ENCODE assay signal across 8 mouse cellular contexts in genomic region chr4:119966105-119967072, GRCm38 (mm10).
DNase-seq lines count a peak whose midpoint lies in the region; ATAC-seq lines count a peak whose summit lies in the region.

No protein-coding gene starts in this region.

- no peak overlapping the region for H3K9ac ChIP-seq in midbrain, embryonic 13.5 days (replicated peaks)
- no peak overlapping the region for H3K9ac ChIP-seq in liver, embryonic 12.5 days
- no peak overlapping the region for H3K9ac ChIP-seq in forebrain, embryonic 13.5 days

- DNase-seq in midbrain, embryonic 10.5 days (ENCODE audit: low spot score): no peak
- DNase-seq in heart, adult 18-20 months: peak; percentile 48 to 69
- peak; percentile 61 for DNase-seq in right cerebral cortex, postnatal 14 days
- no peak for DNase-seq in spleen, postnatal 10 days (ENCODE audit: low spot score in 2 of 2)
- DNase-seq in urinary bladder, adult 18-20 months (ENCODE audit: low spot score in 2 of 2): no peak

- H3K4me1 ChIP-seq in midbrain, embryonic 10.5 days: peaks cover 30% of the 10 kb centered on the region
- H3K4me1 ChIP-seq in midbrain, embryonic 13.5 days (replicated peaks): peaks cover 30% of the 10 kb centered on the region
- H3K4me1 ChIP-seq in liver, embryonic 12.5 days: peaks cover 3% of the 10 kb centered on the region; the same call in 1 of the 2 replicates
- H3K4me1 ChIP-seq in forebrain, embryonic 13.5 days: peaks cover 44% of the 10 kb centered on the region

- no peak overlapping the region for H3K4me2 ChIP-seq in midbrain, embryonic 13.5 days (replicated peaks)
- H3K4me2 ChIP-seq in liver, embryonic 12.5 days: no peak overlapping the region
- H3K4me2 ChIP-seq in forebrain, embryonic 13.5 days: no peak overlapping the region

- ATAC-seq in midbrain, embryonic 13.5 days: no peak
- ATAC-seq in liver, embryonic 12.5 days: peak; percentile 27; the same call in 1 of the 2 replicates
- ATAC-seq in forebrain, embryonic 13.5 days: no peak

- H3K27me3 ChIP-seq in midbrain, embryonic 10.5 days (ENCODE audit: low read depth, poor library complexity, severe bottlenecking): peaks cover 6% of the 10 kb centered on the region; the same call in 1 of the 2 replicates
- H3K27me3 ChIP-seq in midbrain, embryonic 13.5 days: no peaks in the 10 kb centered on the region
- 0 out of 2 replicates have a peak, but pooled peaks cover 5% of the 10 kb centered on the region for H3K27me3 ChIP-seq in liver, embryonic 12.5 days (replicated peaks)
- no peaks in the 10 kb centered on the region for H3K27me3 ChIP-seq in forebrain, embryonic 13.5 days

- 68% methylated on average over 20 of the region's 20 CpGs for WGBS in midbrain, embryonic 10.5 days
- 68% methylated on average over 20 of the region's 20 CpGs for WGBS in midbrain, embryonic 13.5 days
- WGBS in liver, embryonic 12.5 days (ENCODE audit: insufficient replicate concordance): 39% methylated on average over 20 of the region's 20 CpGs
- WGBS in forebrain, embryonic 13.5 days: 62% methylated on average over 20 of the region's 20 CpGs

- no peaks in the 10 kb centered on the region for H3K9me3 ChIP-seq in midbrain, embryonic 10.5 days (replicated peaks)
- no peaks in the 10 kb centered on the region for H3K9me3 ChIP-seq in midbrain, embryonic 13.5 days
- H3K9me3 ChIP-seq in liver, embryonic 12.5 days (replicated peaks): no peaks in the 10 kb centered on the region
- no peaks in the 10 kb centered on the region for H3K9me3 ChIP-seq in forebrain, embryonic 13.5 days (replicated peaks)

- 0 out of 2 replicates have a peak overlapping the region, but pooled peaks have one; percentile 9 for H3K27ac ChIP-seq in midbrain, embryonic 10.5 days (replicated peaks)
- H3K27ac ChIP-seq in midbrain, embryonic 13.5 days: no peak overlapping the region
- no peak overlapping the region for H3K27ac ChIP-seq in liver, embryonic 12.5 days
- H3K27ac ChIP-seq in forebrain, embryonic 13.5 days: no peak overlapping the region

- no peak overlapping the region for H3K4me3 ChIP-seq in midbrain, embryonic 10.5 days
- H3K4me3 ChIP-seq in midbrain, embryonic 13.5 days (replicated peaks): no peak overlapping the region
- no peak overlapping the region for H3K4me3 ChIP-seq in liver, embryonic 12.5 days
- H3K4me3 ChIP-seq in forebrain, embryonic 13.5 days: no peak overlapping the region

- H3K36me3 ChIP-seq in midbrain, embryonic 10.5 days: no peaks in the 10 kb centered on the region
- H3K36me3 ChIP-seq in midbrain, embryonic 13.5 days: no peaks in the 10 kb centered on the region
- H3K36me3 ChIP-seq in liver, embryonic 12.5 days: no peaks in the 10 kb centered on the region
- no peaks in the 10 kb centered on the region for H3K36me3 ChIP-seq in forebrain, embryonic 13.5 days (ENCODE audit: poor library complexity, severe bottlenecking)

Comparison
In these comparisons a context has a peak if more than half of its experiments do, and no peak if none do; other contexts are left out.
1. DNase-seq: peak in heart, adult 18-20 months (2 of 2) and right cerebral cortex, postnatal 14 days (single experiment); none in midbrain, embryonic 10.5 days (single experiment), spleen, postnatal 10 days (0 of 2) and urinary bladder, adult 18-20 months (0 of 2).